Mouse (Mus musculus): Measurements from ENCODE around the gene Rab3a. TPM values are rescaled to one million over a fixed set of nuclear protein-coding genes. Genes with fewer than 3 reads are reported as not detected.

Rab3a gene
- polyA plus RNA-seq, 1 experiment from 2014 or later, result 28.6 TPM

DNA sequence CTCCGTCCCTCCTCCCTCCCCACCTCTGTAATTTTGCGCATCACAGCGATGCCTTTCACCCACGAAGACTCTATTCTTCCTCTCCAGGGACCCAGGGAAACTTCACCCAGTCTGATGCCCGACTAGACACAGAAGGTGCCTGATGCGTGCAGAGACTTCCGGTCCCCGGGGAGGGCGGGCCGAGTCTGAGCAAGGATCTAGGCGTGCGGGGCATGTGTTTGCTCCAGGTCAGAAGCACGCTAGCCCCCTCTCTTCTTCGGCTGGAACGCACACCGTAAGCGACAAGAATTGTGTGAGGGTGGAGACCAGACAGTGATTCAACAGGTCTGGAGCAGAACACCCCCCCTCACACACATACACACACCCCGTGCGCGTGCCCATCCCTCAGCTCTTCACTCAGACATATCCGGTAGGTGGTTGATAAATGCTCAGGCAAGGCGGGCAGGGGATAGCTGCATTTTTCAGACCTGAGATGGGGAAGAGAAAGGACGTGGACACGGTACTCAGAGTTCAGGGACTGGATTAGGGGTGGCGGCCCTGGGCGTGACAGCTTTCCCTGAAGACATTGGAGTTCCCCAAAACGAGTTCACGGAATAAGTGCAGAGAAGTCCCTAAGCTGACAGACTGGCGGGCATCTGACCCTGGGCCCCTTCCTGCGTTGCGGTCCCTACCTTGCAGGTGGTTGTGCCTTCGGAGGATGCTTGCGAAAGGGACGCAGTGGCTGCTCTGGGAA lies 11.5 kb downstream of the Rab3a start:
- Histone ChIP-seq H3K4me3 (ENCODE audit: low read depth, low read length) (peak overlapping the region; percentile 23), H3K4me2 (replicated peaks; ENCODE audit: low read depth, low read length) (peak overlapping the region; percentile 52), H3K27me3 (replicated peaks; ENCODE audit: insufficient read depth, low read length) (no peaks in the 10 kb centered on the region), H3K36me3 (ENCODE audit: insufficient read depth, low read length) (peaks cover 6% of the 10 kb centered on the region; the same call in 1 of the 2 replicates), H3K9me3 (ENCODE audit: low read length) (no peaks in the 10 kb centered on the region), H3K9ac (replicated peaks; ENCODE audit: low read depth) (no peak overlapping the region; the same call in 1 of the 2 replicates), H3K4me1 (ENCODE audit: insufficient read depth, low read depth, low read length) (no peaks in the 10 kb centered on the region), H3K27ac (ENCODE audit: low read length) (no peak overlapping the region)
- ATAC-seq, result no peak
- DNase-seq (ENCODE audit: low spot score), result no peak
- TF ChIP-seq CTCF (IDR thresholded peaks at IDR 0.05) (no peak), EP300 (IDR thresholded peaks at IDR 0.05) (no peak)
- WGBS, result 2% methylated on average over 34 of the region's 34 CpGs

- 7% methylated on average over 20 of the region's 21 CpGs for WGBS
- no peak overlapping the region; the same call in 1 of the 2 replicates for H3K9ac ChIP-seq (replicated peaks; ENCODE audit: low read depth)
- 0 out of 2 replicates have a peak overlapping the region, but pooled peaks have one; percentile 0 for H3K27ac ChIP-seq (ENCODE audit: low read length)
- TF ChIP-seq EP300 (IDR thresholded peaks at IDR 0.05) (no peak), CTCF (IDR thresholded peaks at IDR 0.05) (no peak)
- H3K36me3 ChIP-seq (ENCODE audit: insufficient read depth, low read length), result peaks cover 6% of the 10 kb centered on the region; the same call in 1 of the 2 replicates
- H3K4me3 ChIP-seq (ENCODE audit: low read depth, low read length), result peak overlapping the region; percentile 23
- no peaks in the 10 kb centered on the region for H3K9me3 ChIP-seq (ENCODE audit: low read length)
- H3K27me3 ChIP-seq (replicated peaks; ENCODE audit: insufficient read depth, low read length), result no peaks in the 10 kb centered on the region
- DNase-seq (ENCODE audit: low spot score) (peak; percentile 94), ATAC-seq (peak; percentile 83)
- H3K4me1 ChIP-seq (ENCODE audit: insufficient read depth, low read depth, low read length), result no peaks in the 10 kb centered on the region
- peak overlapping the region; percentile 52 for H3K4me2 ChIP-seq (replicated peaks; ENCODE audit: low read depth, low read length)
Measured at GRCm38 (mm10) chr8:70766571-70767440, 12.3 kb downstream of the Rab3a start.

GRCm38 (mm10) chr8:70767503-70767902 lies 13.0 kb downstream of the Rab3a start:
- WGBS, result 77% methylated on average over 6 of the region's 6 CpGs
- no peak overlapping the region for H3K9ac ChIP-seq (replicated peaks; ENCODE audit: low read depth)
- peaks cover 6% of the 10 kb centered on the region; the same call in 1 of the 2 replicates for H3K36me3 ChIP-seq (ENCODE audit: insufficient read depth, low read length)
- H3K4me2 ChIP-seq (replicated peaks; ENCODE audit: low read depth, low read length), result no peak overlapping the region
- no peak overlapping the region for H3K4me3 ChIP-seq (ENCODE audit: low read depth, low read length)
- no peaks in the 10 kb centered on the region for H3K4me1 ChIP-seq (ENCODE audit: insufficient read depth, low read depth, low read length)
- H3K27ac ChIP-seq (ENCODE audit: low read length), result no peak overlapping the region
- H3K9me3 ChIP-seq (ENCODE audit: low read length), result no peaks in the 10 kb centered on the region
- H3K27me3 ChIP-seq (replicated peaks; ENCODE audit: insufficient read depth, low read length), result no peaks in the 10 kb centered on the region
- ATAC-seq, result no peak
- TF ChIP-seq EP300 (IDR thresholded peaks at IDR 0.05) (no peak), CTCF (IDR thresholded peaks at IDR 0.05) (no peak)
- DNase-seq (ENCODE audit: low spot score), result no peak

GRCm38 (mm10) chr8:70768231-70768776 lies 13.8 kb downstream of the Rab3a start:
- ATAC-seq (no peak), DNase-seq (ENCODE audit: low spot score) (no peak)
- Histone ChIP-seq H3K9ac (replicated peaks; ENCODE audit: low read depth) (no peak overlapping the region), H3K4me3 (ENCODE audit: low read depth, low read length) (no peak overlapping the region), H3K36me3 (ENCODE audit: insufficient read depth, low read length) (peaks cover 6% of the 10 kb centered on the region; the same call in 1 of the 2 replicates), H3K4me1 (ENCODE audit: insufficient read depth, low read depth, low read length) (no peaks in the 10 kb centered on the region; the same call in 1 of the 2 replicates), H3K4me2 (replicated peaks; ENCODE audit: low read depth, low read length) (no peak overlapping the region), H3K27me3 (replicated peaks; ENCODE audit: insufficient read depth, low read length) (no peaks in the 10 kb centered on the region), H3K9me3 (ENCODE audit: low read length) (no peaks in the 10 kb centered on the region), H3K27ac (ENCODE audit: low read length) (no peak overlapping the region)
- TF ChIP-seq EP300 (IDR thresholded peaks at IDR 0.05) (no peak), CTCF (IDR thresholded peaks at IDR 0.05) (no peak)
- 84% methylated on average over 31 of the region's 32 CpGs for WGBS

DNA sequence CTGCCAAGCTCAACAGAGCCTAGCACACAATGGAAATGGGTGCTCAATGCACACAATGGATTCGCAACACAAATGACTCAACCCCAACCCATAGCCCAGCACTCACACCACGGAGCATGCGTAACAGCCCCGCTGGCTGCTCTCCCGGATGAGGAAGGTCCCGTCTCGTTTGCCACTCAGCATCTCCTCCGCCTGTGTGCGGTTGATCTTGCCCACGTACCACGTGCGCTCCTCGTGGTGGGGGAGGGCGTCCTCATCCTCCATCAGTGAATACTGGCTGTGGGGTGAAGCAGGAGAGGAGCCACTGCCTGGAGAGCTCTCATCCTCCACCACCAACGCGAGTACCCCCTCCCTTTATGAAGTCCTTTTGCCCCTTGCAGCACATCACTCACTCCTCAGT lies 14.5 kb downstream of the Rab3a start:
- Histone ChIP-seq H3K4me3 (ENCODE audit: low read depth, low read length) (no peak overlapping the region), H3K36me3 (ENCODE audit: insufficient read depth, low read length) (peaks cover 6% of the 10 kb centered on the region; the same call in 1 of the 2 replicates), H3K4me2 (replicated peaks; ENCODE audit: low read depth, low read length) (no peak overlapping the region), H3K27me3 (replicated peaks; ENCODE audit: insufficient read depth, low read length) (no peaks in the 10 kb centered on the region), H3K9me3 (ENCODE audit: low read length) (no peaks in the 10 kb centered on the region), H3K9ac (replicated peaks; ENCODE audit: low read depth) (no peak overlapping the region), H3K4me1 (ENCODE audit: insufficient read depth, low read depth, low read length) (no peaks in the 10 kb centered on the region; the same call in 1 of the 2 replicates), H3K27ac (ENCODE audit: low read length) (no peak overlapping the region)
- DNase-seq (ENCODE audit: low spot score), result no peak
- no peak for TF ChIP-seq CTCF (IDR thresholded peaks at IDR 0.05)
- TF ChIP-seq EP300 (IDR thresholded peaks at IDR 0.05), result no peak
- no peak for ATAC-seq
- 77% methylated on average over 16 of the region's 16 CpGs for WGBS

- ATAC-seq (peak; percentile 63), DNase-seq (ENCODE audit: low spot score) (peak; percentile 95)
- no peak overlapping the region for H3K27ac ChIP-seq (ENCODE audit: low read length)
- no peak overlapping the region for H3K4me3 ChIP-seq (ENCODE audit: low read depth, low read length)
- WGBS, result 6% methylated on average over 26 of the region's 26 CpGs
- H3K36me3 ChIP-seq (ENCODE audit: insufficient read depth, low read length), result peaks cover 6% of the 10 kb centered on the region; the same call in 1 of the 2 replicates
- H3K9me3 ChIP-seq (ENCODE audit: low read length), result no peaks in the 10 kb centered on the region
- H3K4me1 ChIP-seq (ENCODE audit: insufficient read depth, low read depth, low read length), result no peaks in the 10 kb centered on the region; the same call in 1 of the 2 replicates
- no peaks in the 10 kb centered on the region for H3K27me3 ChIP-seq (replicated peaks; ENCODE audit: insufficient read depth, low read length)
- H3K9ac ChIP-seq (replicated peaks; ENCODE audit: low read depth), result no peak overlapping the region
- H3K4me2 ChIP-seq (replicated peaks; ENCODE audit: low read depth, low read length), result no peak overlapping the region
- TF ChIP-seq EP300 (IDR thresholded peaks at IDR 0.05), result no peak
- TF ChIP-seq CTCF (IDR thresholded peaks at IDR 0.05), result peak; percentile 100
Measured at GRCm38 (mm10) chr8:70769359-70769758, 14.9 kb downstream of the Rab3a start.
